Mouse (Mus musculus) limb, embryonic 10.5 days (tissue): ENCODE measurements around the gene Xk. TPM values are rescaled to one million over a fixed set of nuclear protein-coding genes. Genes with fewer than 3 reads are reported as not detected.
"Not testable (repeated sequence)": the region's sequence is repeated elsewhere in the genome, so short reads cannot be mapped to it uniquely, and the experiment has no call there.

Experiments used
- DNase-seq: peaks from one replicate; pipeline ENCODE4 v3.0.0-alpha.2; 2017; ENCODE audit warnings: low spot score
- H3K27ac ChIP-seq: fragments of 300-500 bp; sonication (generic); 2 replicates; pipeline ENCODE4 v1.5.1; 2016; ENCODE audit warnings: mild to moderate bottlenecking
- H3K27me3 ChIP-seq: fragments of 300-500 bp; sonication (generic); 2 replicates; pipeline ENCODE4 v1.6.1; 2016; ENCODE audit warnings: low read depth, mild to moderate bottlenecking; ENCODE audit not compliant: poor library complexity, severe bottlenecking
- H3K36me3 ChIP-seq: fragments of 300-500 bp; sonication (generic); 2 replicates; pipeline ENCODE4 v1.6.1; 2016; ENCODE audit warnings: mild to moderate bottlenecking, moderate library complexity
- H3K4me1 ChIP-seq: fragments of 300-500 bp; sonication (generic); 2 replicates; pipeline ENCODE4 v1.6.1; 2016
- H3K4me3 ChIP-seq: fragments of 300-500 bp; sonication (generic); 2 replicates; pipeline ENCODE4 v1.5.1; 2016; ENCODE audit warnings: mild to moderate bottlenecking, moderate library complexity
- H3K9me3 ChIP-seq: fragments of 300-500 bp; sonication (generic); replicated peaks from 2 replicates; pipeline ENCODE4 v1.6.1; 2016; ENCODE audit warnings: mild to moderate bottlenecking
- WGBS: fragments of 180-500 bp; shearing (Covaris S2); methylation state at CpG from one replicate; pipeline ENCODE4 v1.1.7; 2016; 5-methylcytosine and 5-hydroxymethylcytosine counted together
- polyA plus RNA-seq: library from polyadenylated mRNA; unstranded; fragments of >200 nt; fragmentation: Nextera tagmentation; extraction: Ambion mirVana; gene quantifications from 2 replicates; pipeline ENCODE4 v1.2.1, GENCODE M21; 2016

The Xk gene
- polyA plus RNA-seq, 1 experiment from 2014 or later, result 1.9 TPM

DNA sequence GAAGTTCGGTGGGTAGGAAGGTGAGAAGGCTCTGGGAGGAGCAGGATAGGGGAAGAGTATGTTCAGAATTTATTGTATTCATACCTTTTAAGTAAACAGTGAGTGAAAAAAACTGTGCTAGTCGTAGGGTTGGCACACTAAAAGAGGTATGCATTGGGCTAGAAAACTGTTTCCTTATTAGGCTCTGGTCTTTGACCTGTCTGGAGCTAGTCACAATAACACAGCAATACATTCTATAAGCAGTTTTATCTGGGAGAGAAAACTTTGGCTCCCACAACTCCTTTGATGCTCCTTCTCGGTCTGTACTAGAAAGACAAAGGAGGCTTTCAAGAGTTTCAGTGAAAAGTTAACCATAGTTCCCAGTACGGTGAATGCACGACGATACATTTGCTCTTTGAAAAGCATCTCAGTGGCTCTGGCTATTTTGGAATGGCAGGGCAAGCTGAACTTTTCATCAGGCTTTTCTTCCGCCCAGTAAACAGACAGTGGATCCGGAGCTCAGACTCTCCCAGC is 553 bp upstream of the Xk start:
- H3K9me3 ChIP-seq, result no peaks in the 10 kb centered on the region
- no peaks in the 10 kb centered on the region for H3K36me3 ChIP-seq
- no peak for DNase-seq
- H3K27me3 ChIP-seq, result peaks cover 13% of the 10 kb centered on the region
- H3K4me3 ChIP-seq, result peak overlapping the region; percentile 61
- no peaks in the 10 kb centered on the region for H3K4me1 ChIP-seq
- WGBS, result 17% methylated on average over 8 of the region's 8 CpGs
- H3K27ac ChIP-seq, result peak overlapping the region; percentile 79

DNA sequence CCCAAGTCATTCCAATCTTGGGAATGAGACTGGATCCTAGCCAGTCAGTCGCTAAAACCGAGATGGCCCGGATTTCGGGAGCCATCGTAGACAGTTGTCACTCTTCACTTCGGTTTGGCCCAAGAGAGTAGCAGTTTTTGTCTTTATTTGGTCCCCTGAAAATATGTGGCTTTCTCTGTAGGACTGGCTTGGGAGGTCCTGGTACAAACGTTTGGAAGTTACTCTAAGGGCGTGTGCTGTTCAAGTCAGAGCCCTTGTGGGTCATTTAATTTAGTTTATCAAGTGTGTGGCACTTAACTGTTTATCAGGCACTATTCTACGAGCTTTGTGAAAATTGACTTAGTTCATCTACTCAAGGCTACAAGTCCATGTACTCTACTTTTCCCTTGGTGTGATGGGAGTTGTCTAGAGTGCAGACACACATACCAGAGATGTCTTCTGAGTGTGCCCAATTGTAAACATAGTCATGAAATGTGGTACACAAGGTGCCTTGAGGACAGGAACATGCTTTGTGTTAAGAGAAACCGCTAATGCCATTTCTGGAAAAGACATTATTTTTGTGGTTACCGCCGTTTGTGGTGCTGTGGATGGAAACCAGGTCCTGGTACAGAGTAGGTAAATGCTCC is 934 bp downstream of the Xk start:
- Histone ChIP-seq H3K27me3 (peaks cover 13% of the 10 kb centered on the region), H3K4me1 (no peaks in the 10 kb centered on the region), H3K36me3 (no peaks in the 10 kb centered on the region), H3K27ac (no peak overlapping the region), H3K9me3 (no peaks in the 10 kb centered on the region), H3K4me3 (peak overlapping the region; percentile 61)
- no peak for DNase-seq
- WGBS, result 57% methylated on average over 12 of the region's 12 CpGs

DNA sequence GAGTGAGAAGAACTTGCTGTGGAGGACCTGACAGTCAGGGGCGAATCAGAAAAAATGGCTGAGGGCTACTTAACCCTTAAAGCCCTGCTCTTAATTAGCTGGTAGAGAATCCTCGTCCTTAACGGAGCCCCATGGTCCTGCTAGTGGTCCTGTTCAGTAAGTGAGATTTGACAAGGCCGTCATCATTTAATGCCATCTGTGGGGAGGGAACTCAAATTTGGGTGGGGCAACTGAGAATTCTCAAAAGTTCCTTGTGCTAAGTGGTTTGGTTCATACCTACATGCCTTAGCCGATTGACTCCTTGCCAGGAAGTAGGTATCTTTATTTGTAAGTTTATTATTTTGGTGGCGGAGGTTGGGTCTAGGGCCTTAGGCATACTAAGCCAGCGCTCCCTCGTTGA is 1.8 kb downstream of the Xk start:
- Histone ChIP-seq H3K27ac (no peak overlapping the region), H3K36me3 (no peaks in the 10 kb centered on the region), H3K4me3 (no peak overlapping the region), H3K4me1 (no peaks in the 10 kb centered on the region), H3K27me3 (peaks cover 13% of the 10 kb centered on the region), H3K9me3 (no peaks in the 10 kb centered on the region)
- no peak for DNase-seq
- 70% methylated on average over 8 of the region's 8 CpGs for WGBS

DNA sequence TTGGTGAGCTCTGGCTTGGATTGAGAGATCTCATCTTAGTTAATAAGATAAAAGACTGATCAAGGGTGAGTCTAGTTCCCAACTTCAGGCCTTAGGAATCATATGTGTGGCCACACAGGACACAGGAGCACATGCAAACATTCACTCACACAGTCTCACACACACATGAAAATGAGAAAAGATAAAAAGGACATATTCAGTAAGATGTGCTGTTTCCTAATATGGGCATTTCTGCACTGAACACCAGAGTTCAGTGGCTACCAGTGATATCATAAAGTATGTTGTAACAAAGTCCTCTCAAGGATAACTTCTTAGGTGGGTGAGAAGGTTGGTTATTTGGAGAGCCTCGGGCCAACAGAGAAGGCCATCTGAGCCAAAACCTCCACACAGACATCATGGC is 10.9 kb downstream of the Xk start, which contains the start of gene H2al1m:
TSS of gene H2al1m (plus strand) at position 301 of the 400 bp plus-strand sequence.
- no CpG with 5 or more reads among the region's 1 CpGs for WGBS

DNA sequence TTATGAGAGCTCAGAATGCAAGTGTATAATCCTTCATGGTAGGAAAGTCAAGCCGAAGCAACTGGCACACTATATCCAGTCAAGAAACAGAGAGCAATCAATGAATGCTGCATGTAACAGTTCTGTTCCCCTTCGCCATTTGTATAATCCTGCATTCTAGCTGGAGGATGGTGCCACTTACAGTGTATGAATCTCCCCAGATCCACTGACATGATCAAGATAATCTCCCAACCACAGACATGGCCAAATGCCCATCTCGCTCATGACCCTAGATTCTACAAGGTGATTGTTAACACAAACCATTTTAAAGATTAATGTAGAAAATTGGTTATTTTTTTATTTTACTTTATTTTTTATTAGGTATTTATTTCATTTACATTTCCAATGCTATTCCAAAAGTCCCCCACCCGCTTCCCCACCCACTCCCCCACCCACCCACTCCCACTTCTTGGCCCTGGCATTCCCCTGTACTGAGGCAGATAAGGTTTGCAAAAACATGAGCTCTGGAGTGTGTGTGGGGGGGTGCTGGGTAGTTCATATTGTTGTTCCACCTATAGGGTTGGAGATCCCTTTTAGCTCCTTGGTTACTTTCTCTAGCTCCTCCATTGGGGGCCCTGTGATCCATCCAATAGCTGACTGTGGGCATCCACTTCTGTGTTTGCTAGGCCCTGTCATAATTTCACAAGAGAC is 20.7 kb downstream of the Xk start:
- 92% methylated on average over 4 of the region's 4 CpGs for WGBS
- H3K4me3 ChIP-seq, H3K9me3 ChIP-seq, H3K4me1 ChIP-seq, H3K36me3 ChIP-seq, DNase-seq, H3K27ac ChIP-seq, H3K27me3 ChIP-seq: not testable (repeated sequence)

More for the DNA sequence above, 10.9 kb downstream of the Xk start, which contains the start of gene H2al1m:
- H3K27ac ChIP-seq, H3K36me3 ChIP-seq, H3K27me3 ChIP-seq, H3K4me1 ChIP-seq, DNase-seq, H3K9me3 ChIP-seq, H3K4me3 ChIP-seq: not testable (repeated sequence)

DNA sequence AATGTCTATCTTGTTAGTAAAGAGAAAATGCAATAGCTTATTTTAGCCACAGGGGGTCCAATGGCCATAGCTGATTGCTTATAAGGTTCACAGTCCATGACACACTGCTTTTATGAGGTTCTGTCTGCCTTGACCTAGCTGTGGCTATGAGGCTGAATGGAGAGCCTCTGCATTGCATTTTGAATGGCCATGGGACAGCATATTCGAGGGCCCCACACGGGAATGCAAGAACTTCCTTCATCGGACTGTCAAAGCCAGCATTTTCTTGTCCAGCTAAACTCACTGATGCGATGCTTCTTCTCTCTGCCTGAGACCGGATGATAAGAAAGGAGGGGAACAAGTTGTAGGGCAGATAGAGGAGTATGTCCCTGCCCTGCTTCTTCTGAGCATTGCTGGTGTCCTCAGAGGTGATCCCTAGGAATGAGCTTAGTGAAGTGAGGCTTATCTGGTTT is 25.9 kb downstream of the Xk start:
- H3K4me1 ChIP-seq, result no peaks in the 10 kb centered on the region
- H3K4me3 ChIP-seq, result no peak overlapping the region
- no peak overlapping the region for H3K27ac ChIP-seq
- H3K36me3 ChIP-seq, result no peaks in the 10 kb centered on the region
- 93% methylated on average over 5 of the region's 5 CpGs for WGBS
- H3K9me3 ChIP-seq, result no peaks in the 10 kb centered on the region
- DNase-seq, result no peak
- no peaks in the 10 kb centered on the region for H3K27me3 ChIP-seq

DNA sequence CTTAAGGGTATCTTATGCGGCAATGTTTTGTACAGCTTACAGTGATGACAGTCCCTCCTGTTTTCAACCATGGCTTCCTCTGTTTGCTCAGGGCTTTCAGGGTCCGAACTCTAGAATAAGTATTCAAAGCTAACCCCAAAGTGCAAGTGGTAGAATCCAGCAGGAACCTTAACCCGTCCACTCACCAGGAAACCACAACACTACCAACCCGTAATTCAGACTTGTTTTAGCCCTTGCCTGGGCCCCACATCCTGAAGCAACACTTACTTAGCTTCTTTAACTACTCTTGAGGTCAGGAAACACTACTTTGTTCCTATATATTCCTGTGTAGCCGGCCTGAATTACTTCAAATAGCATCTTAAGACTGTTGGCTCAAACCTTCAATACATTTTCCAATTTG is 30.2 kb downstream of the Xk start:
- 85% methylated on average over 5 of the region's 5 CpGs for WGBS
- H3K27me3 ChIP-seq, result no peaks in the 10 kb centered on the region
- H3K4me3 ChIP-seq, result no peak overlapping the region
- H3K4me1 ChIP-seq, result no peaks in the 10 kb centered on the region
- no peak overlapping the region for H3K27ac ChIP-seq
- no peaks in the 10 kb centered on the region for H3K36me3 ChIP-seq
- H3K9me3 ChIP-seq, result no peaks in the 10 kb centered on the region
- no peak for DNase-seq

DNA sequence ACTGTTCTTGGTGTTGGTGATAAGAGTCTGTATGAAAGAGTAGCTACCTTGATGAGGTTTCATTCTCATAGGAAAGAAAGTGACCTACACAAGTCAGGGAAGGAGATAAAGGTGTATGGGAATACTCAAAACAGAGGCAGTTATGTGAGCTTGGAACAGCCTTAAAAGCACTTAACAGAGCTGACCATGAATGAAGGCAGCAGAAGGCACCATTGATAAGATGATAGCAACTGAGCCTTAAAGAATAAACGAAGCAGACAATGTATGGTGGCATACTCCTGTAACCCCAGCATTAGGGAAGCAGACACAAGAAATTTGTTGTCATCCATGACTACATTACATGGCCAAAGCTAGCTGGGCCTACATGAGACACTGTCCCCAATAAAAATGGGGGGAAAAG is 30.9 kb downstream of the Xk start:
- Histone ChIP-seq H3K4me3 (no peak overlapping the region), H3K27ac (no peak overlapping the region), H3K36me3 (no peaks in the 10 kb centered on the region), H3K9me3 (no peaks in the 10 kb centered on the region), H3K27me3 (no peaks in the 10 kb centered on the region), H3K4me1 (no peaks in the 10 kb centered on the region)
- WGBS, result 83% methylated on average over 1 of the region's 1 CpGs
- DNase-seq, result no peak

DNA sequence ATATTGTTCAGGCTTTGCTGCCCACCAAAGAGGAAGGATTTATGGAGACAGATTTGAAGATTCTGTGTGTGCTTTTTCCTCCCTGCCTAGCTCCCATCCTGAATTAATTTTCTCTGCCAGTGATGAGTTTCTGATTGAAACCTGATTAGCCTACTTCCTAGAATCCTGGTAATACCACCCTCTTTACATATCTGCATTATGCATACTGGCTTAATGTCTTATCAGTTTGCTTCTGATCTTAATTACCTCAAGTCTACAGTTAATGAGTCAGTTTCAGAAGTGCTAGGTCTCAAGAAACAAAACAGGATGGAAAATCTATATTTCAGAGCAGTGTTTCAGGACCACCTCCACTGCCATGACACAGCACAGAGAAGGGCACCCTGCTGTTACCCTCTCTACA is 43.9 kb downstream of the Xk start:
- H3K9me3 ChIP-seq, H3K36me3 ChIP-seq, H3K4me3 ChIP-seq, H3K27me3 ChIP-seq, H3K27ac ChIP-seq, H3K4me1 ChIP-seq, DNase-seq: not testable (repeated sequence)

DNA sequence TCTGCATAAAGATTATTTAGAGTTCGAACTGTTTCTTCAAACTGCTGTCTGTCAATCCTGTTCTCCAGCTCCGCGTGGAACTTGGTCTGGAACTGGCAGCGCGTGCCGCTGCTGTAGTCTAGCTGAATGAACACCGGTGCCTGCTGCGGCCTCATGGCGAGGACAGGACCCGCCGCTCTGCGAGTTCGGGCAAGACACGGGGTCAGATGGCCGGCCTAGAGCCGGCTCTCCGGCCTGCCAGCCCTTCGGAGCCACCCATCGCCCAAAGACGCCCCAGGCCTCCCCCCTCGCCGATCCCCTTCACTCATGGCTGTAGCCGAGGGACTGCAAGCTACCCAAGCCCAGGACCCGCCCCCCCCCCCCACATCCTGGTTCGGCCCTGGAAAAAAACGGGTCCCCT is 55.4 kb downstream of the Xk start:
- H3K4me3 ChIP-seq, H3K9me3 ChIP-seq, H3K4me1 ChIP-seq, H3K27me3 ChIP-seq, H3K27ac ChIP-seq, DNase-seq, H3K36me3 ChIP-seq: not testable (repeated sequence)
- 89% methylated on average over 26 of the region's 26 CpGs for WGBS

DNA sequence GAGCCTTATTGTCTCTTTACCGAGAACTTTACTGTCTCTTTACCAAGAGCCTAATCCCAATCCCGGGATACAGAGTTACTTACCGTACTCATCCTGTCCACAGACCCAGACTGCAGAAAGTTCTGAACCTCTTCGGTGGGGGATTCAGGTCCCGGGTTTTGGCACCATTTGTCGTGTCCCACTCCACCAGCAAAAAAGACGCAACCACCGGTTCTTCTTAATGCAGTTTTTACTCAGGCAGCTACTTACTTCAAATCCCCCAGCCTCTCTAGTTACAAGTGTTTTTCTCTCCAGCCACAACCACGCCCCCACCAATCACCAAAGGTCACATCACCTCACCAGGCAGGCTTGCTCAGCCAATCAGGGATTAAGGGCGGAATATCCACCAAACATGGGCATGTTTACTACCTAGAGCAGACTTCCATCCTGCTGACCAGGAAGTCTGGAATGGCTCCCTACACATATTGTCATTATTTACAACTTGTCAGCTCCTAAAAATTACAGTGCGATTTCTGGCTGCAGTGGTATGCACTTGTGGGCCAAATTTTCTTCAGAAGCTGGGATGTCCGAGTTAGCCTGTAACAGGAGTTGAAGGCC is 59.9 kb downstream of the Xk start:
- not testable (repeated sequence) for H3K27me3 ChIP-seq, H3K36me3 ChIP-seq, DNase-seq, H3K27ac ChIP-seq, H3K9me3 ChIP-seq, H3K4me3 ChIP-seq, H3K4me1 ChIP-seq
- 89% methylated on average over 12 of the region's 12 CpGs for WGBS

DNA sequence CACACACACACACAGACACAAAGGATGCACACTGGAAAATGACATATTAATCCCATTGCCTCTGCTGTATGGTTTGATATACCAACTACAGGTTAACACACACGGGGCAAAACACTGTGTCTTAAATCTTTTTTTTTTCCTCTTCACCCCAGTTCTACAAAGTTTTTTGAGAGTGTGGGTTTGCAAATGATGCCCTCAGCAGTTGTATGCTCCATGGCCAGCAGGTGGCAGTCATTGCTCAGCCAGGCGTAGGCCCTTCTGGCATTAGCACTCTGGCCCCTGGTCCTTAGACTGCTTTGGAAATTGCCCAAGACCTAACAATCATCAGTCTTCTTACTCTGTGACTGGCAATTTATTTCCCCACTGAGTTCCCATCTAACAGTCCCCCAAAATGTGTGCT is 60.5 kb downstream of the Xk start:
- not testable (repeated sequence) for H3K27ac ChIP-seq, H3K27me3 ChIP-seq, H3K4me1 ChIP-seq, H3K36me3 ChIP-seq, H3K4me3 ChIP-seq, DNase-seq, H3K9me3 ChIP-seq
- whole genome bisulfite sequencing, result 59% methylated on average over 2 of the region's 2 CpGs

DNA sequence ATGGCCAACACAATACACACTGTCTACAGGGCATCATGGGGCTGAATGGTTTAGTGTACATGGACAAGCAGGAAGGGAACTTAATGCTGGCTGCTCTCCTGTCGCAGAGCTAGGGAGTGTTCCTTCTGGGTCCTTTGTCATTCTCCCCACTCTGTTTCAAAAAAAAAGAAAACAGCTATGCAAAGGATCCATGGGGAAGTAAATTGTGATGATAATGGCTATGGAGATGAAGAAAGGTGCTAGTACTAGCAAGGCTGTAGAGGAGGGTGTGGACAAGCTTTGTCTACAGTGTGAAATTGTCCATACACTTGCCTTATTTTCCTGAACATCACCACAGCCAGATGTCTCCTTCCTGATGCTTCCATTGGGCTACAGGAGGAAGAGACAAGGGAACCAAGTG is 62.4 kb downstream of the Xk start:
- WGBS, result 65% methylated on average over 1 of the region's 1 CpGs
- not testable (repeated sequence) for DNase-seq, H3K36me3 ChIP-seq, H3K9me3 ChIP-seq, H3K27me3 ChIP-seq, H3K4me3 ChIP-seq, H3K4me1 ChIP-seq, H3K27ac ChIP-seq
